Mouse (Mus musculus): Measurements from ENCODE around the gene Sspo. TPM values are rescaled to one million over a fixed set of nuclear protein-coding genes. Genes with fewer than 3 reads are reported as not detected.
"Not testable (repeated sequence)": the region's sequence is repeated elsewhere in the genome, so short reads cannot be mapped to it uniquely, and the experiment has no call there.

Sspo gene
- polyA plus RNA-seq, 1 experiment, result 1.8 TPM

DNA sequence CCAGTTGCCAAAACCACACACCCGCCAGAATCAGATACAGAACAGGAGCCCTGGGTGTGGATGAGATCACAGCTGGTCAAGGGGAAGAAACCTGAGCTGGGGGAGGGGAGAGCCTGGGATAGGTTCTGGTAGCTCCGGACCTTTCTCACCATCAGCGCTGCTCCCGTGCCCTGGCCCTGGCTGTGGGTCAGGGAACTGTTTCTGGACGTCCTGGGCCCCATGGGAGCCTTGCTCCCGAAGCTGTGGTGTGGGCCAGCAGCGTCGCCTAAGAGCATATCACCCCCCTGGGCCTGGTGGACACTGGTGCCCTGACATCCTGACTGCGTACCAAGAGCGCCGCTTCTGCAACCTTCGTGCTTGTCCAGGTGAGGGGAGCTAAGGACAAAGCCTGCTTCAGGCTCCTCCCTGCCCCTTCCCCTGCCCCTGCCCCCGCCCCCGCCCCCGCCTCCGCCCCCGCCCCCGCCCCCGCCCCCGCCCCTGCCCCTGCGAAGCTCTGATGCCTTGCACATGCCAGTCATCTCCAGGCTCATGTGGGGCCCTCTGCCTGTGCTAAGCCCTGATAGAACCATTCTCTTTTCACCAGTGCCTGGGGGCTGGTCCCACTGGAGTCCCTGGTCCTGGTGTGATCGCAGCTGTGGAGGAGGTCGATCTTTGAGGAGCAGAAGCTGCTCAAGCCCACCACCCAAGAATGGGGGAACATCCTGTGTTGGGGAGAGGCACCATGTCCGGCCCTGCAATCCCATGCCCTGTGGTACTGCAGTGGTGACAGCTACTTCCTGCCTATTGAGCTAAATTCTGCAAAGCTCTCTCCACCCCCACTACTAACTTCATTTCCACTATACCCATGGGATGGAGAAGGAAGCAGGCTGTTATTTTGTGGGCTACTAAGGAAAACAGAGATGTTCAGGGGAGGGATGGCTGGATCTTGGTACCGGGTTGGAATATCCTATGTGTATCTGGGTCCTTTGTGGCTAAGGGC, 40.0 kb downstream of the Sspo start:
- DNase-seq (ENCODE audit: low spot score), result no peak

DNA sequence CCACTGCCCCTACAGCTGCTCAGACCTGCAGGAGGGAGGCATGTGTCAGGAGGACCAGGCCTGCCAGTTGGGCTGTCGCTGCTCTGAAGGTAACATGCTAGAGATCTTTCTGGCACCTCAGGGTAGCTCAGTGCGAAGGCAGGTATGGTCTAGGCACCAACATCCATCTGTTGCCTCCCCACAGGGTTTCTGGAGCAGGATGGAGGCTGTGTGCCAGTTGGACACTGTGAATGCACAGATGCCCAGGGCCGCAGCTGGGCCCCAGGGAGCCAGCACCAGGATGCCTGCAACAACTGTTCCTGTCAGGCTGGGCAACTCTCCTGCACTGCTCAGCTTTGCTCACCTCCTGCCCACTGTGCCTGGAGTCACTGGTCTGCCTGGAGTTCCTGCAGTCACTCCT, 41.7 kb downstream of the Sspo start:
- DNase-seq (ENCODE audit: low spot score), result no peak

DNA sequence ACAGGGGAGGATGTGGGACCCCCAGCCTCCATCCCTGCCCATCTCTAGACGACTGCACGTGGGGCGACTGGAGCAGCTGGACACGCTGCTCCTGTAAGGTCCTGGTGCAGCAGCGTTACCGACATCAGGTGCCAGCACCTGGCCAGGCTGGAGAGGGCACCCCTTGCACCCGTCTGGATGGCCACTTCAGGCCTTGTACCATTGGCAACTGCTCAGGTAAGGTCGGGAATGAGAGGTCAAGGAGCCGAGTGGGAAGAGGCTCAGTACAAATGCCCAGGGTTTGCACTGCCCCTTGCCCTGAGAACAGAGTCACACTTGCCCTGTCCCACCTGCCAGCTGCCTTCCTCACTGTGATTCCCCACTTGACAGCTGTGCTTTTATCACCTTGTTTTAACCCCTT, 43.3 kb downstream of the Sspo start:
- no peak for DNase-seq (ENCODE audit: low spot score)

DNA sequence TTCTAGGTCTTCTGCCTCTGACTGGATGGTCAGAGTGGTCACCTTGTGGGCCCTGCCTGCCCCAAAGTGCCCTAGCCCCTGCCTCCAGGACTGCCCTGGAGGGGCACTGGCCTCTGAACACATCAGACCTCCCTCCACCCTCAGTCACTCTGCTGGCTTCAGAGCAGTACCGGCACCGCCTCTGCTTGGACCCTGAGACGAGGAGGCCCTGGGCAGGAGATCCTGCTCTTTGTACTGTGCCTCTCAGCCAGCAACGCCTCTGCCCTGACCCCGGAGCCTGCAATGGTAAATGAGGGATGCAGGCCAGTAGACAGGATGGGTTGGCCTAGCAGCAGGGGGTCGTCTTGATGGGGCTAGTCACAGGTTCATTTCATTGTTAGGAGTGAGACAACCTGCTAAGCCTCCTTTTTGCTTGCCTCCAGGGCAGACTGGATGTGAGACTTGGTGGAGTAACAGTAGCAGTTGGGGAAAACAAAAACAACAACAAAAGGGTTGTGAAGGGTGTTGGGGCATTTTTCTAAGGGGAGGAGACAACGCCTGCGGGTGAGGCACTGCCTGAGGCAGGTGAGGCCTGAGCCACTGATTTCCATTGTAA, 45.2 kb downstream of the Sspo start:
- no peak for DNase-seq (ENCODE audit: low spot score)

DNA sequence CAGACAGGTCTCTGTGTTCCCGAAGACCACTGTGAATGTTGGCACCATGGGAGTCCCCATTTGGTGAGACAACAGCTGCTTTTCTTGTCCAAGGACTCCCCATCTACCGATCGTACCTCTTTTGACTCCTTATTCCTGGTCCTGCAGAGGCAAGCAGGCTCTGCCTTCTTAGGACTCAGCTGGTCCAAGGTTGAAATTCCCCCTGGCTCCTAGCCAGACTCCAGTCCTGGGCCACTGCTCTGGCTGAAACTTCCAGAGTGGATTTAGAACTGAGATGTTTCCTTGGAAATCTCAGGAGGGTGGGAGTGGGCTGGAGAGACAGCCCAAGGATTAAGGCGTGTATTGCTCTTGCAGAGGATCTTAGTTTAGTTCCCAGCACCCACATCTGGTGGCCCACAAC, 49.5 kb downstream of the Sspo start:
- no peak for DNase-seq (ENCODE audit: low spot score)

DNA sequence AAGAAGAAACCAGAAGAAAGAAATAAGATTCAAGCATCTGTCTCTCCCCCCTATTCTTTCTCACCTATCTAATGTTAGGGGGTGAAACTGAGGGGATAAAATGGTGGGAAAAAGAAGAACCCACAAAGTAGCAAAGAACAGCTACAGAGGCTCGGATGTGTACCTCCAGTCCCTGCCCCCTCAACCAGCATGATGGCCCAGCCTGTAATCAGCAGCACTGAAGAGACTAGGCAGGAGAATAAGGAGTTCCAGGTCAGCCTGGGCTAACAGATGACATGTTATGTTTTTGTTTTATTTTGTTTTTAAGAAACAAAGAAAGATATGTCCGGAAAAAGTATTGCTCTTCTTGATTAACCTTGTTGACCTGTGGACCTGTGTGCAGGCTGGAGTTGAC, 55.8 kb downstream of the Sspo start:
- no peak for DNase-seq (ENCODE audit: low spot score)

DNA sequence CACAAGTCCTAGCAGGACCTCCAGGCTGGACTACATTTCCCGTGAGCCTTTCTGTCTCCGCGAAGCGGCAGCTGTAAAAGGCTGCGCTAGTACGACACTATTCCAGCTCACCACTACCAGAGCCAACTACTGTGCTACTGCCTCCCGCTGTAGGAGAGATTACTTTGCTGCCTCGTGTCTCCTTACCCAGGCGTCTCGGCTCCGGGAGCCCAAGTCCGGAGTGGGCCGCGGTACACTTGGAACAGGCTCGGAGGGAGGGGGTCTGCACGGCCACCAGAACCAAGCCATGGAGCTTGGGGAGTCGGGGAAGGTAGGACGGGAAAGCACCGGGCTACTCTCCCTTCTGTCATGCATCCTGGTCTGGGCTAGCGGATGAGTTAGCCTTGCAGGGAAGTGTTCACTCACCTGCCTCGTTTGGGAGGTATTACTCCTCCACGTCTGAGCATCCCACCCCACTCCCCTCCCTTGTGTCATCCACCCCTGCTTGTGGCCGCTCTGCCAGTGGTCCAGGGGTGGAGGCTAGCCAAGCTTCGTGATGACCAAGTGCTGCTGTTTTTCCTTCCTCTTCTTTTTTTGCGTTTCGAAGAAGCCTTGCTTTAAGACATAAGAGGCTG, 56.3 kb downstream of the Sspo start:
- DNase-seq (ENCODE audit: low spot score), result peak; percentile 58

DNA sequence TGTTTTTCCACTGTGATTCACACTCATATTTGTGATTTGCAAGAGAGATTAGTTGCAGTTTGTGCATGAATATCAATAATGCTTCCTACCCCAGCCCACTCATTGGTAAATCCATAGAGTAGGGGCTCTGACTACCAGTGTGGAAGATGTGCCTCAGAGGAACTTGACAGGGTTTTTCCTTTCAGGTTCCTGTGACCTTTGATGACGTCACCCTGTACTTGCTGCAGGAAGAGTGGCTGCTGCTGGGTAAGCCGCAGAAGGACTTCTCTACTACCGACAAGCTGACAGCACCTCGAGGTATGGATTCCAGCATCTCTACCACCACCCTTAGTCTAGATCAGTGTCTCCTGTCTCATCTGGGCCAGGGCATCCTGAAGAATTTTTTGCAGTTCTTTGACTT, 60.1 kb downstream of the Sspo start:
- DNase-seq (ENCODE audit: low spot score), result no peak

DNA sequence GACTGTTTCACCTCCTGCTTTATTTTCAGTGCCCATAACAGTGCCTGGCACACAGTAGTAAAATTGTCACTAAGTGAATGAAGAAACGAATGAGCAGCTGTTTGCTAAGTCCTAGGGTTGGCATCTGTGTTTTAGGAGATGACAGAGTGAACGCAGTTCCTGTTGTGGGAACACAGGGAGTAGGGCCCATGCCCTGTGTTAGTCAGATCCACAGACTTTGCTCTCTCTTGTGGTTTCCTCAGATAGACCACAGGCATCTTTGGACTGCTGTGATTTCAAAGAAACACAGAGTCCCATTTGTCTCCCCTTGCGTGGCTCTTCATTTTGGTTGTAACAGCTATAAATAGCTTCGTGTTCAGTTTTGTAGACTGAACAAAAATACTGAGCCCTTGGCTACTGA, 62.4 kb downstream of the Sspo start:
- no peak for DNase-seq (ENCODE audit: low spot score)

DNA sequence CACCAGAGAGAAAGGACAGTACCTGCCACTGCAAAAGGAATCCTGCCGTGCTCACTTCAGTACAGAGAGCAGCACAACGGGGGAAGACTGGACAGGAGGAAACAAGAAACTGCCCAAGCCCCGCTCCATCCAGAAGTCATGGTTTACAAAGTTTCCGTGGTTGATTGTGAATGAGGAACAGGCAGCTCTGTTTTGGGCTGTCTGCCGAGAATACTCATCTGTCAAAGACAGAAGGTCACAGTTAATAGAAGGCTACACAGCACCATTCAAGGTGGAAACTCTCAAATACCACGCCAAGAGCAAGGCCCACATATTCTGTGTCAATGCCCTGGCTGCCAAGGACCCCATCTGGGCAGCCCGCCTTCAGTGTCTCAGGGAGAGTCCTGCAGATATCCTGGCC, 63.8 kb downstream of the Sspo start:
- DNase-seq (ENCODE audit: low spot score), result no peak

DNA sequence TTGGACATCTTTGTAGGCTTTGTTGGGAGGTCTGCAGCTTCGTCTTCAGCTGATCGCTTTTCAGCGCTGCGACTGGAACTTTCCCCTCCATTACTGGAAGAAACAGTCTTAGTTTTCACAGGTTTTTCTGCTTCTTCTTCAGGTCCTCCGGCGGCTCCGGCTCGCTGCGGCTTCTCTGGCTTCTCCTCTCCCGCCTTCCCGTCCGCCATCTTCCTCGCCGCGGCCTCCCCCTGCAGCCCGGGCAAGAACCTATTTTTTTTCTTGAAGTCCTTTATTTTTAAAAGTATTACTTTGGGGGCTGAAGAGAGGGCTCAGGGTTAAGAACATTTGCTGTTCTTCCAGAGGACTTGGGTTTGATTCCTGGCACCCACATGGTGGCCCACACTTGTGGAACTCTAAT, 76.9 kb downstream of the Sspo start:
- not testable (repeated sequence) for DNase-seq (ENCODE audit: low spot score)

DNA sequence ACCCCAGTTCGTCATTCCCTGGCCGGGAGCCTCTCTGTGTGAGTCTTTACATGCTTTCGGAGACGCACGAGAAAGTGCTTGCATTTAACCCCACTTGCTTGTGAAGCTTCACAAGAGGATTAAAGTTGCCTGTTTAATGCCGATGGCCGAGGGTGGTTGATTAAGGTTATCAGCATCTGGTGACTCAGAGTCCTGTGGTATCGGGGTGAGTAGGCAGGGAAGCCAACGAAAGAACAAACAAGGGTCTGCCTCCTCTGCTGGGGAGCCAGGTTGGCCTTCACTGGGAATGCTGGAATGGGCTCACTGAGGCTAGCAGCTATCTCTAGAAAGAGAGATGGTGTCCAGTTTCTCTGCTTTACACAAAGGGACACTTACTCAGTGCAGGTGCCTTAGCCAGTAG, 79.9 kb downstream of the Sspo start:
- no peak for DNase-seq (ENCODE audit: low spot score)

DNA sequence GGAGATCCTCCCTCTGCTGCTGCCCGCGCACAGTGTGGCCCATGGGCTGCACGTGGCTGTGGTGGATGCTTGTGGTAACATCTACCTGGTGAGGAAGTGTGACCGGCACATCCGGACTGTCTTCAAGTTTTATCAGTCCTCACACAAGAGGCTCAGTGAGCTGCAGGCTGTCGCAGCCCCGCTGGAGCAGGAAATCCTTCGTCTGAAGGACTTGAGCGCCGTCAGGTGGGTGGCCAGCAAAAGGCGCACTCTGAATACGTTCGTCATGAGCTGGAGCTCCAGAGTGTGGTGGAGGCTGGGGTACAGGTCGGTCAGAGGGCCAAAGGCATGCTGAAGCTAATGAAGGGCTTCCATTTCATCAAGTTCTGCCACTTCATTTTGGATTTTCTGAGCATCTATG, 81.2 kb downstream of the Sspo start:
- no peak for DNase-seq (ENCODE audit: low spot score)

DNA sequence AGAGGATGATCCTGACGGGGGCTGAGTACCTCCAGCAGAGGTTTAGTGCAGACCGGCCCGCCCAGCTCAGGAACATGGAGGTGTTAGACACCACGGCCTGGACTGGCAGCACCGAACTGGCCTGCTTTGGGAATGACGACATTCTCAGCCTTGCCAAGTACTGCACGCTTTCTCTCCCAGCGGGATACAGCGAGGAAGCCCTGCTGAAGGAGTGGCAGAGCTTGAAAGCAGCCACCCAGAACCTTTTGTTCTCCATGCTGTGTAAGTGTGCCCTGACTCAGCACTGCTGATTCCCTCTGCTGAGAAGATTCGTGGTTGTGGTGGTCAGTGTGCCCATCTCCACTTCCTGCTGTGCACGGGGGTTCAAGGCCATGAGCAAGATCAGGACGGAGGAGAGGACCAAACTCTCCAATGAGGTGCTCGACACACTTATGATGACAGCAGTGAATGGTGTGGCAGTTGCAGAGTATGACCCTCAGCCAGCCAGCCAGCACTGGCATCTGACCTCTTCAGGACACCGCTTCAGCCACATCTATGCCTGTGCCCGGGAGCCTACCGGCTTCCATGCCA, 81.9 kb downstream of the Sspo start:
- DNase-seq (ENCODE audit: low spot score), result no peak

DNA sequence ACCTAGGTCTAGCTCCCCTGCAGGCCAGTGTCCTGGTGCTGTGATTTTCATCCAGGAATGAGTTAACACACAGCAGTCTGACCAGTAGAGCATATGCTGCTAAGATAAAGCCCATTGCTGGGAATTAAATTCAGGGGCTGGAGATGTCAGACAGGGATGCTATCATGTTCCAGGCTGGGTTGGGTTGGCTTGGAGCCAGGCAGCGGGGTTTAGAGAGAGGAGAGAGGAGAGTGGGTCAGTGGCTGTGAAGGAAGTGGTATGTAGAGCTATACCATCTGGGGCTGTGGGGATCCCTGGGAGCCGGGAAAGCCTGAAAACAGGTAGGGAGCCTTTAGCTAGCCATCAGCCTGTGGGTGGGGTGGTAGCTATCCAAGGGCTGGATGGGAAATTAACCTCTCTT, 82.8 kb downstream of the Sspo start:
- no peak for DNase-seq (ENCODE audit: low spot score)

DNA sequence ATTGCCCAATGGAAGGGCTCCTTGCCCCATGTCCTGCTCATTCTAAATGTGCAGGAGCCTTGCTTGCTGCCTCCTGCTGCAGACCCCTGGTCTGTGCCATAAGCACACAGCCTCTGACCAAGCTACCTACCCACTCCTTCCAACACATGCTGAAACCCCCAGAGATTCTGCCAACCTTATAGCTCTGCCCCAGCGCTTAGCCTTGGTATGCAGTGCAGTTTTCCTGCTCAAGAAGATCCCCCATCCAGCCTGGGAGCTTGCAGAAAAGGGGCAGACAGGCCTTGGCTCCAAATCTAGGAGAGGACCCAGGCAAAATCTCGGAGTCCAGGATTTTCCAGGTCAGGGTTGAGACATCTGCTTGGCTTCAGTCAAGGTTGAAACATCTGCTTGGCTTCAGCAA, 85.4 kb downstream of the Sspo start:
- no peak for DNase-seq (ENCODE audit: low spot score)

DNA sequence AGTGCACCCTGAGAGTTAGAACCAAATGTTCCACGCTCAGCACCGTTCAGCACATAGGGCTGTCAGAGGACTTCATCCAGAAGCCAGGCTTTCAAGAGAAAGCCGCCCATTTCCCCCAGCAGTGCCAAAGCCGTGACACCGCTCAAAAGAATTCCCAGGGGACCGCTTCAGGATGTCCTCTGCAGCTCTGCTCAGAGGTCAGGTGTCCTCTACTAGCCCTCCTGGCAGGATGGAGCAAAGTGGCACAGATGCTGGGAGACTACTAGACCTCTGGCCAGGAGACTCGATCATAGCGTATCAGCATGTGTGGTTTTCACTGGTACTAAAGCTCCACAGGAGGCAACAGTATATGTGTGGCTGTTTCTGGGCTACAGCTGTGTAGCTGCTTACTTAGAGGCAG, 86.9 kb downstream of the Sspo start:
- no peak for DNase-seq (ENCODE audit: low spot score)

DNA sequence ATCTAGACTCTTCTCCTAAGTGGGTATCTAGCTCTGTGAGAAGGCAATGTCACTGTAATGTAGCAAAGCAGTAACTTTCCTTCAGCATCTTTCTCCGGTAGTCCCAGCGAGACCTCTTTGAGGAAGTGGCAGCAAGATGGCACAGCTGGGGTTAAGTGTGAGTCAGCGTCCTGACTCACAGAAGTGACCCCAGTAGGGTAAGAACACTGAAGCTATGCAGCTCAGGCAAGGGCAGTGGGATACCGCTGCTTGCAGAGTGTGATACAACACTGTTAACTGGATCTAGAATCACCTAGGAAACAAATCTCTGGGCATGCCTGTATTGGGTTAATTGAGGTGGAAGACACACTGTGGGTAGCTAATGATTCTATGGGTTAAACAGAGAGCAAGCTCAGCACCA, 88.1 kb downstream of the Sspo start:
- DNase-seq (ENCODE audit: low spot score), result no peak

DNA sequence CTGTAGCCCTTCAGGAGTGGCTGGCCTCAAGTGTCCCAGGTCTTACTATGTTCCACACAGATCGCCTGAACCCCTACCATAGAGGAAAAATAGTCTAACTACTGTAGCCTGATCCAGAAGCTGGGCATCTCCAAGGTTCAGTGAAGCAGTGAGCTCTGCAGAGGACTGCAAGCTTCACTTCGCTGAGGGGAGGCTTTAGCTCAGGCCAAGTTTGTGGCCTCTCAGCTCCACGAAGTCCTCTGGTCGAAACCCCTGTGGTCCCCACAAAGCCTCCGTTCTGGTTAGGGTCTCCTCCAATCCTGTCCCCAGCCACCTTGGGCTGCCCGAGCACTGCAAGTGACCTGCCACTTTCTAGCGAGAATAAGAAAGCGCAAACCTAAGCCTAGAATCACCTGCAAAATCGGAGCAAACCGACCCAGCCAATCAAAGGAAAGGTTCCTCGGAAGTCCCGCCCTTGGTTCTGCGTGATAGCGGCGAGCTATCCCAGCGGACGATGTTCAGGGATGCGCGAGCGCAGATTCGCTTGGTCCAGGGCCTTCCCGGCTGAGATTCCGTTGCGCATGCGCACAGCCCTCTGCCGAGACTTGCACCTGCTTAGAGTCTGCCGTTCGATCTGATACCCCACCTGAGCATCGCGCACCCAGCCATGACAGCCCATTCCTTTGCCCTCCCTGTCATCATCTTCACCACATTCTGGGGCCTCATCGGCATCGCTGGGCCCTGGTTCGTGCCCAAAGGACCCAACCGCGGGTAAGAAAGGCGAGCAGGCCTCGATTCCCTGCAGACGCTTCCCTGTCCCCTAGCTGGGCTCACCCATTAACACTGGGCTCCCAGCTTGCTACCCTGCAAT, 89.3 kb downstream of the Sspo start, which contains the start of gene Atp6v0e2:
TSS of gene Atp6v0e2 (plus strand) at position 511 of the 850 bp plus-strand sequence.
- DNase-seq (ENCODE audit: low spot score), result peak; percentile 63

DNA sequence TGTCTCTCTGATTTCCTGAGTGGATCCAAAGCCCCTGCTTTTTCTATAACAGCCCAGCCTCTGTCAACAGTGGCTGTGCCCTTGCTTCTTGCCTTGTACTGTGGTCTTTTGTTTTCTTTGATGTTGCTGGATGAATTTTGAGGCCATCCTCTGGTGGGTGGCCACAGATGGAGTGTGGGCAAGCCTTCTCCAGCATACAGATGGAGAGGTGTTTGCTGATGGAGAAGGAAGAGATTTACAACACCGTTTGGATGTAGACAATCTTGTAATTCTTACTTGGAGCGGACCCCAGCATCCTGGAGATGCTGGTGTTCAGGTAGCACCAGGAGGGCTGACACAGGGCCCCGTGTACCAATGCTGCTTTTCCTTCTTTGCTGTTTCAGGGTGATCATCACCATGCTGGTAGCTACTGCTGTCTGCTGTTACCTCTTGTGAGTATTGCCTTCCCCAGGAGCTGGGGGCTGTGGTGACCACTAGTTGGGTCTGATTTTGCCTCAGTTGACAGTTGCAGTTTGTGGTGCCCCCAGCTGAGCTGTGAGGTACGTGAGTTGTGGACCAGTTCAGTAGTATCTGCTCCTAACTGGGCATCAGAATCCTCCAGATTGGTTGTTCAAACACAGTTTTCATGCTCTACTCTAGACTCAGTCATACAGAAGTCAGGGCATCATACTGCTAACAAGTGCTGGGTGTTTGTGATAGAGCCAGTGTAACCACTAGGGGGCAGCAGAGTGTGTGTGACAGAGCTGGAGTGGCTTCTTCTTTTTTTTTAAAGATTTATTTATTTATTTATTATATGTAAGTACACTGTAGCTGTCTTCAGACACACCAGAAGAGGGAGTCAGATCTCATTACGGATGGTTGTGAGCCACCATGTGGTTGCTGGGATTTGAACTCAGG, 91.1 kb downstream of the Sspo start:
- peak; percentile 21 for DNase-seq (ENCODE audit: low spot score)

DNA sequence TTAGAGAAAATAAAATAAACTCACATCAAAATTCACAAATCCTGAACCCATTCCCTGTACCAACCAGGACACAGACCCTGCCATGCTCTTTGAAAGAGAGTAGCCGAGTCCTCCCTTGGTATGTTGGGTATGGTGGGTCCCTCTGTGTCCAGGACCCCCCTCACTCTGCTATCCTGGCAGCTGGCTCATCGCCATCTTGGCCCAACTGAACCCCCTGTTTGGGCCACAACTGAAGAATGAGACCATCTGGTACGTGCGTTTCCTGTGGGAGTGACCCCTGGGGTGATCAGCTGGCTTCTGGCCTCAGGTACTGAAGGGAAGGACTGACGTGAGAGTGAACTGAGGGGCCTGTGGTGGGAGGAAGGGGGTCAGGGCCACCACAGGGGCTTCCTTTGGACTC, 91.8 kb downstream of the Sspo start:
- no peak for DNase-seq (ENCODE audit: low spot score)

Measured in urinary bladder, adult 2 months (tissue).